Mouse (Mus musculus): ENCODE results near the gene Slc26a8.
"Not testable (repeated sequence)": the region's sequence is repeated elsewhere in the genome, so short reads cannot be mapped to it uniquely, and the experiment has no call there.

The Slc26a8 gene

GRCm38 (mm10) chr17:28689586-28690283 lies at the start of gene Slc26a8:
Gene Slc26a8 (minus strand): TSS chr17:28690233.
- DNase-seq (ENCODE audit: low read depth, low spot score) = no peak

DNA sequence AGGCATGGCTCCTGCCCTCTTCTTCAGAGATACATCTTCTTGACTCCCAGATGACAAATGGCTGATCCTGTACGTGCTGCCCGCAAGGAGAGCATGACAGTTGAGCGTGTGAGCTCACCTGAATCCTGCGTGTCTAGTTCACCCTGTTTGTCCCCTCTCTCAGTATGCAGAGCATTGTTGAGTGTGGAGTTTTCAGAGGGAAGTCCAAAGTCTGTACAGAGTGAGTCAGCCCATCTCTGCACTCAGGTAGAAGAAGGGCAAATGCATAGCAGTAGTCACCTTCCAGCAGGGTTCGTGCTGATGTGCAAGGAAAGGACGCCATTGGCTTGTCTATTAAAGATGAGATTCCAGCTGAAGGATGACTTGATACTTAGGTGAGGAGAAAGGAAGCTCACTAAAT lies 49.2 kb upstream of the Slc26a8 start:
- DNase-seq (ENCODE audit: low read depth, low spot score) = no peak

DNA sequence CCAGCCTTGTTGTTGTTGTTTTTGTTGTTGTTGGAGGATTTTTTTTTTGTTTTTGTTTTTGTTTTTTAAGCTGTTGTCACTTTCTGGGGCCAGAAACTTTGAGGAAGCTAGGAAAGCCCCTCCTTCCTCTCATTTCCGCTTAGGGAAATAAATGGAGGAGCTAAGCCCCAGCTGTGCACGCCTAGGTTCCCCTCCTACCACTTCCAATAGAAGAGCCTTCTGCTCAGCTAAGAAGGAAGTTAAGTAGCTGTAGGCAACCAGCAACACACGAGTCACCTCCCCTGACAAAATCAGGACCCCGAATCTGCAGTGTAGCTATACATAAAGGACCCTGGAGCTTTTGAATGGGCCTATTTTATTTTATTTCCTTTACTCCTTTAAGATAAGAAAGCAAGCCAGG lies 47.9 kb upstream of the Slc26a8 start:
- no peak for DNase-seq (ENCODE audit: low read depth, low spot score)

DNA sequence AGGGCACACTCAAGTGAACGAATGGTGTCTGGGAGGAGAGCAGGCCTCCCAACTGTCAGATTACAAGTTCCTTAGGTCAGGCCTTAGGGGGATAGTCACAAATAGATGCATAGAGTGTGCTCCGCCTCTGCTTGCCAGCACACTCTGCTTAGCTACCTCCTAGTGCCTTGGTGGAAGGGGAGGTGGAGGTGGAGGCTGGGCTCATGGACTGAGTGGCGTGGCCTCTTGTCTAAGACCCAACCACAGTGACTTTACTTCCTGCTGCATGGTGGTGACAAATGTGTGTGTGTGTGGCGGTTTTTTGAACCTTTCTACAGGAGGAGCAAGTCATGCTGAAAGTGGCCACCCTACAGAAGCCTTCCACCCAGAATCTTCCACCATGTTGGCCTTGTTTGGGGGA lies 46.5 kb upstream of the Slc26a8 start:
- DNase-seq (ENCODE audit: low read depth, low spot score) = no peak

- no peak for DNase-seq (ENCODE audit: low read depth, low spot score)
These were observed 45.5 kb upstream of the Slc26a8 start for GRCm38 (mm10) chr17:28735317-28736105.

DNA sequence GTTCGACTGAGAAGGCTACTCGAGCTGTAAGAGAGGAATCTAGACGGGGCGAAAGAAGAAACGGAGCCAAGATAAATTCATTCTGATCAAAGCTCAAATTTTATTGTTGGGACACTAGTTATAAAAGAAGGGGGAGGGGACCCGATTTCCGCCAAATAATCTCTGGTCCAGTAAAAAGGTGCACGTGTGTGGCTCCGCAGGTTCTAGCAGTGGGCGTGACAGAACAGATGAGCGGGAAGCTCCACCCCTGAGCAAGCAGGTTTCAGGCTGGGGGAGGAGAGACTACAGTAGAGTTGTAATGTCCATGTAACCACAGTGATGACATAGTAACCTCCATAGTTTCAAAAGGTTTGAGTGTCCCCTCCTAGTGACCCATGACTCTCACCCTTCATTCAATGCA lies 37.5 kb upstream of the Slc26a8 start:
- not testable (repeated sequence) for DNase-seq (ENCODE audit: low read depth, low spot score)

DNA sequence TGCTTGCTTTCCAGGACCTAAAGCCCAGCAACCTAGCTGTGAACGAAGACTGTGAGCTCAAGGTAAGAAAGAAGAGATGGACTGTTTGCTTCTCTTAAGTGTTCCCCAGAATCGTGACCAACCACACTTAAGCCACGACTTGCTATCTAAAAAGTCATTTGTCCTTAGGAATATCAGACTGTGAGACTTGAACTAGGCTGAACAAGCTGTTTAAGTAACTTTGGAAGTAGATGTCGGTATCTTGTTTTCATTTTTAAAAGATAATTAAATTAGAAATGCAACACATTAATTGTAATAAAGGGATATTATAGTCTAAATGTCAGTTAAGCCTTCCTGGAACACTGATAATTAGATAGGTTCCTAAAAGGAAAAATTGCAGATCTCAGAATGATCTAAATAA lies 35.8 kb upstream of the Slc26a8 start, which contains the start of gene AC170998.1:
Gene AC170998.1, plus strand, starts transcription at position 301 of the 400 bp plus-strand sequence.
- no peak for DNase-seq (ENCODE audit: low read depth, low spot score)

DNA sequence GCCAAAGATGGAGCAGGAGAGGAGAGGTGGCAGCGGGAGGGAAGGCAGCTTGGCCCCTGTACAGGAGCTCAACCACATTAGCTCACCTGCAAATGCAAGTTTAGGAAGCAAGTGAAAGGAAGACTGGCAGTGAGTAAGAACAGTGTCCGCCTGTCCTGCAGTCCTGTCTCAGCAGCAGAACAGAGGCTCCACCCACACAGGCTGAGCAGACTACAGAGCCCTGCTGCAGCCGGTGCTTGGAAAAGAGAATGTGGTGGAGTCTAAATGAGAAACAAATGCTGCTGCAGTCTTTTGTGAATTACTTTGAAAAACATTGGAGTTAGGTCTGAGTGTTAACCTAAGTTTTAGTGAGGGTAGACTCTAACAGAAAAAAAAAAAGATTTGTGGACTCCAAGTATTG lies 27.5 kb upstream of the Slc26a8 start:
- no peak for DNase-seq (ENCODE audit: low read depth, low spot score)

DNA sequence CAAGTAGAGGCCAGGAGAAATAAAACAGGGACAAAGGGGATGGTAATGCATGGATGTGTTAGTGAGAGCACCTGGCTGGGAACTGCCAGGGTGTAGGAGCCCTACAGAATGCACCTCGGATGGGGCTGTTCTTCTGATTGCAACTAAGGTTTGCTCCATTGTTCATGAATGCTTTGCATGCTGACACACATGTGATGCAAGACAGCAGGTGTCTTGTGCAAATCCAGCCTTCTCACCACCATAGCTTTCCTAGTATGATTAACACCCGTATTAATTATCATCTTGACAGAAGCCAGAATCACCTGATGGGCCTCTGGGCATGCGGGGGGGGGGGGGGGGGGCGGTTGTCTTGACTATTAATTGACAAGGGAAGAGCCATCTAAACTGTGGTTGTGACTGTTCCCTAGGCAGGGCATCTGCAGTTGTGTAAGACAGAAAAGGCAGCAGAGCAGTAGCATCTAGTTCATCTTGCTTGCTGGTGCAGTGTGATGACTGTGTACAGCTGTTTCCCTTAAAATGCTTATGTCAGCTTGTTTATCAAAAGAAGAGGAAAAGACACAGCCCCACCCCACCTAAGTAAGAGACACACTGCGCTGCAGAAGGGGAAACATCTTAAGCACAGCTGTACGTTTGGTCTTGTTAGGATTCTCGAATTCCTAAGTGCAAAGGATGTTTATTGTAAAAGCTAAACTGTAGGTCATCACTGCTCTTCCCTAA lies 26.0 kb upstream of the Slc26a8 start:
- DNase-seq (ENCODE audit: low read depth, low spot score) = no peak

DNA sequence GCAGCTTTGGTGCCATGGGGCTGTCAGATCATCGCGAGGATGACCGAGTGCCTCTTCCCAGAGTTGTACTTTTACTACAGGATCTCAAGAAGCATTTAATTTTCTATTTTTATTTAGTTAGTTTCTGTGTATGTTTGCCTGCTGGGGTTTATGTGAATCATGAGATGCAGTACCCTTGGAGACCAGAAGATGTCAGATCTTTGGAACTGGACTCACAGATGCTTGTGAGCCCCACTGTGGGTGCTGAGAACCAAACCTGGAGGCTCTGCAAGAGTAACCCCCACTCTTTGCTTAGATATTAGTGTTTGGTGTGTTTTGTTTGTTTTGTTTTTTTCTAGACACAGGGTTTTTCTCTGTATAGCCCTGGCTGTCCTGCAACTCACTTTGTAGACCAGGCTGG lies 24.0 kb upstream of the Slc26a8 start:
- no peak for DNase-seq (ENCODE audit: low read depth, low spot score)

DNA sequence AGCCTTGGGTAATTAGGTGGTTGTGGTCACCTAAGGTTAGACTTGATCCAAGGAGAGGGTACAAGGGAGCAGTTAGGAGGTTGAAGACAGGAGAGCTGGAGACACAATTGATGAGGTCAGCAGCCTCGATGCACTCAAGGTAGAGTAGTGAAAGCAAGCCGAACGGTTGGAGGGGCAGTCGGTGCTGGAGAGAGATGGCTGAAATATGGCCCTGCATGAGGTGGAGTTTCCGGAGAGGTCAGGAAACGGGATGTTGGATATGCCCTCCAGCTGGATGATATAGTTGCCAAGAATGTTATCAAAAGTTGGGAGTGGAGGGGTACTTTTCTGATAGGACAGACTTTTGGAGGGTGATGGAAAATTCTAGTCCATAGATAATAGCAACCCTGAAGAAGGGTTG lies 22.3 kb upstream of the Slc26a8 start:
- DNase-seq (ENCODE audit: low read depth, low spot score) = no peak

DNA sequence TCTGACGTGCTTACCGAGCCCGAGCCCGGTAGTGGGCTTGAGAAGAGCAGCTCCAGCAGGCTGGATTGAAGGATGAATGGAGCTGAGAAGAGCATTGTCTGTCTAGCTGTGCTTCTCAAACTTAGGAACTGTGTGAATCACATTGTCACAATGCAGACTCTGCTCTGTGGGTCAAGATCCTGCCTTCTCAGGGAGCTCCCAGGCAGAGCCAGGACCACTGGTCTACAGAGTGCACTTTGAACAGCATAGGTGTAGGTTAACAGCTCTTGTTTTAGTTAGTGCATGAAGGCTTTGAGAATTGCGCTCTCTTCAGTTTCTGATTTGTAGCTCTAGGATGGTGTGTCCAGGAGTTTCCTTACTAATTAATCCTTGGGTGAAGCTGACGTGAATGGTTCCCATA lies 21.2 kb upstream of the Slc26a8 start:
- DNase-seq (ENCODE audit: low read depth, low spot score) = no peak

DNA sequence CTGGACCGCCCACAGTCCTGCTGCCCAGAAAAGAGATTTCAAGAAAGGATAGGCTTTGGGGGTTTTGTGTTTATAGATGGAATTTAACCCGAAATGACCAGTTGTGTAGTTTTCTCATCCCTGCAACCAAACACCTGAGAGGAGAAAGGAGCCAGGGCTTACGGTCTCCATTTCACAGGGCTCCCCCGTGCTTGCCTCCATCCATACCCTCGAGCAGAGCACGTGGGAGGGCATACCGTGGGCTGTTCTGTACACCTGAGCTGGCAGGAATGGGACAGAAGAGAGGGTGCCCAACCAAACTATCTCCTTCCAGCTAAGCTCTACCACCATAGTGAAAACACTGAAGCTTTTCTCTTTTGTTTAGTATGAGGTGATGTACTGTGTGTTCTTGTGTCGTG lies 20.3 kb upstream of the Slc26a8 start:
- no peak for DNase-seq (ENCODE audit: low read depth, low spot score)

GRCm38 (mm10) chr17:28709552-28710290 lies 19.7 kb upstream of the Slc26a8 start:
- DNase-seq (ENCODE audit: low read depth, low spot score) = no peak

DNA sequence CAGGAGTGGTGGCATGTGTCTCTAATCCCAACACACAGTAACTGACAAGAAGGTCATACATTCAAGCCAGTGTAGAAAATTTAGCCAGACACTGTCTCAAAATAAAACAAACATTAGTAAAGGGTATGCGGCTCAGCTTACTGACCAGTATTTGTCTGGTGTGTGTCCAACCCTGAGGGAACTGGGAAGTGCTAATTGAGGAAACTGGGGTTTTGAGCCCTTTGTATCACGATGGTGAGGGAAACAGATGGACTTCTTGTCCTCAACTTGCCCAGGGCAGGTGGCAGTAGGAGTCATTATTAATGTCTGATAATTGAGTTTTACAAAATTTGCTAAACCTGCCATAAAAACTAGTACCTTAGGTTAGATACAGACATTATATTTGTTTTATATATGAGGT lies 19.0 kb upstream of the Slc26a8 start:
- no peak for DNase-seq (ENCODE audit: low read depth, low spot score)

GRCm38 (mm10) chr17:28707816-28708215 lies 17.8 kb upstream of the Slc26a8 start:
- no peak for DNase-seq (ENCODE audit: low read depth, low spot score)

GRCm38 (mm10) chr17:28707136-28707627 lies 17.1 kb upstream of the Slc26a8 start:
- no peak for DNase-seq (ENCODE audit: low read depth, low spot score)

GRCm38 (mm10) chr17:28706697-28707096 lies 16.7 kb upstream of the Slc26a8 start:
- no peak for DNase-seq (ENCODE audit: low read depth, low spot score)

GRCm38 (mm10) chr17:28702646-28703045 lies 12.6 kb upstream of the Slc26a8 start:
- DNase-seq (ENCODE audit: low read depth, low spot score) = no peak

DNA sequence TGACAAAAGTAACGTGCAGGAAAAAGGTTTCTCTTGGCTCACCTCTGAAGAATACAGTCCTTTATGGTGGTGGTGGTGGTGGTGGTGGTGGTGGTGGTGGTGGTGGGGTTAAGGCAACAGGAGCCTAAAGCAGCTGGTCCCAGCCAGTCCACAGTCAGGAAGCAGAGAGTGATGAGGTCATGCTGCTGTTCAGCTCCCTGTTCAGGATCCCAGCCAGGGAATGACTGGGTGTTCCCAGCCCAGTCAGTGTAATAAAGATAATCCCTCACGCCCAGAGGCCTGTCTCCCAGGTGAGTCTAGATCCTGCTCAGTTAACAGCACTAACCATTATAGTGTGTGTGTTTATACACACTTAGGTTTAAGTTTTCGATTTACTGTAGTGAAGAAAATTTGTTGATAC lies 11.7 kb upstream of the Slc26a8 start:
- no peak for DNase-seq (ENCODE audit: low read depth, low spot score)

GRCm38 (mm10) chr17:28701171-28701570 lies 11.1 kb upstream of the Slc26a8 start:
- DNase-seq (ENCODE audit: low read depth, low spot score) = no peak

GRCm38 (mm10) chr17:28699789-28700188 lies 9.8 kb upstream of the Slc26a8 start:
- no peak for DNase-seq (ENCODE audit: low read depth, low spot score)

Data from embryo, embryonic 11.5 days (tissue).